Mouse (Mus musculus) forebrain, embryonic 12.5 days (tissue): ENCODE data around the gene Ube2v1. TPM values are rescaled to one million over a fixed set of nuclear protein-coding genes. Genes with fewer than 3 reads are reported as not detected.

Experiments used
- ATAC-seq: fragments of 200-750 bp; cut with Nextera tagmentation; 2 replicates; pipeline ENCODE4 v1.8.0; 2017; ENCODE audit warnings: moderate TSS enrichment; ENCODE audit not compliant: low FRiP score
- H3K27ac ChIP-seq: fragments of 300-500 bp; sonication (generic); 2 replicates; pipeline ENCODE4 v1.5.1; 2016; ENCODE audit warnings: mild to moderate bottlenecking
- H3K27me3 ChIP-seq: fragments of 300-500 bp; sonication (generic); 2 replicates; pipeline ENCODE4 v1.6.1; 2016; ENCODE audit warnings: mild to moderate bottlenecking
- H3K36me3 ChIP-seq: fragments of 300-500 bp; sonication (generic); replicated peaks from 2 replicates; pipeline ENCODE4 v1.6.1; 2016; ENCODE audit warnings: mild to moderate bottlenecking
- H3K4me1 ChIP-seq: fragments of 300-500 bp; sonication (generic); 2 replicates; pipeline ENCODE4 v1.6.1; 2016
- H3K4me2 ChIP-seq: fragments of 300-500 bp; sonication (generic); 2 replicates; pipeline ENCODE4 v1.6.1; 2016; ENCODE audit warnings: mild to moderate bottlenecking, moderate library complexity
- H3K4me3 ChIP-seq: fragments of 300-500 bp; sonication (generic); replicated peaks from 2 replicates; pipeline ENCODE4 v1.5.1; 2016; ENCODE audit warnings: mild to moderate bottlenecking
- H3K9ac ChIP-seq: fragments of 300-500 bp; sonication (generic); 2 replicates; pipeline ENCODE4 v1.6.1; 2016; ENCODE audit warnings: mild to moderate bottlenecking
- H3K9me3 ChIP-seq: fragments of 300-500 bp; sonication (generic); 2 replicates; pipeline ENCODE4 v1.6.1; 2016
- WGBS: fragments of 180-500 bp; shearing (Covaris S2); methylation state at CpG from one replicate; pipeline ENCODE4 v1.1.7; 2016; 5-methylcytosine and 5-hydroxymethylcytosine counted together
- polyA plus RNA-seq: library from polyadenylated mRNA; unstranded; fragments of >200 nt; fragmentation: Nextera tagmentation; extraction: Ambion mirVana; gene quantifications from 2 replicates; pipeline ENCODE4 v1.2.1, GENCODE M21; 2016

Ube2v1 gene
- polyA plus RNA-seq = 303 and 311 TPM in 2 replicates

- peak within 1 kb of the TSS; percentile 95 for H3K4me2 ChIP-seq
- WGBS = under 1% methylated on average over 84 of the region's 87 CpGs
- H3K36me3 ChIP-seq = peaks cover 15% of the 10 kb centered on the region
- H3K9me3 ChIP-seq = no peaks in the 10 kb centered on the region
- H3K9ac ChIP-seq = peak within 1 kb of the TSS; percentile 96
- peak within 1 kb of the TSS; percentile 97 for H3K4me3 ChIP-seq
- no peaks in the 10 kb centered on the region for H3K27me3 ChIP-seq
- H3K27ac ChIP-seq = peak within 1 kb of the TSS; percentile 87
- ATAC-seq = peak; percentile 85
- H3K4me1 ChIP-seq = peaks cover 51% of the 10 kb centered on the region
Observed at GRCm38 (mm10) chr2:167631591-167632448, at the start of gene Ube2v1. TSS of gene Ube2v1 (minus strand) at chr2:167632095.

- Histone ChIP-seq H3K9me3 (no peaks in the 10 kb centered on the region), H3K27ac (no peak overlapping the region), H3K9ac (no peak overlapping the region), H3K27me3 (peaks cover 8% of the 10 kb centered on the region), H3K4me1 (0 out of 2 replicates have a peak, but pooled peaks cover 5% of the 10 kb centered on the region), H3K4me2 (no peak overlapping the region), H3K4me3 (no peak overlapping the region), H3K36me3 (no peaks in the 10 kb centered on the region)
- no peak for ATAC-seq
- 60% methylated on average over 5 of the region's 5 CpGs for WGBS
Observed at GRCm38 (mm10) chr2:167680657-167681056, 48.8 kb upstream of the Ube2v1 start.

GRCm38 (mm10) chr2:167679902-167680430 lies 48.1 kb upstream of the Ube2v1 start:
- Histone ChIP-seq H3K4me2 (no peak overlapping the region), H3K9me3 (no peaks in the 10 kb centered on the region), H3K9ac (no peak overlapping the region), H3K27me3 (peaks cover 3% of the 10 kb centered on the region; the same call in 1 of the 2 replicates), H3K4me1 (0 out of 2 replicates have a peak, but pooled peaks cover 5% of the 10 kb centered on the region), H3K27ac (no peak overlapping the region), H3K4me3 (no peak overlapping the region), H3K36me3 (no peaks in the 10 kb centered on the region)
- ATAC-seq = peak; percentile 73
- 2% methylated on average over 13 of the region's 13 CpGs for WGBS

GRCm38 (mm10) chr2:167678600-167678999 lies 46.7 kb upstream of the Ube2v1 start:
- H3K9me3 ChIP-seq = no peaks in the 10 kb centered on the region
- no peaks in the 10 kb centered on the region for H3K36me3 ChIP-seq
- H3K27me3 ChIP-seq = peaks cover 3% of the 10 kb centered on the region; the same call in 1 of the 2 replicates
- WGBS = 49% methylated on average over 5 of the region's 5 CpGs
- H3K4me3 ChIP-seq = no peak overlapping the region
- no peak overlapping the region for H3K27ac ChIP-seq
- no peak for ATAC-seq
- H3K4me2 ChIP-seq = no peak overlapping the region
- no peak overlapping the region for H3K9ac ChIP-seq
- 0 out of 2 replicates have a peak, but pooled peaks cover 5% of the 10 kb centered on the region for H3K4me1 ChIP-seq

- H3K9me3 ChIP-seq = no peaks in the 10 kb centered on the region
- H3K4me3 ChIP-seq = no peak overlapping the region
- WGBS = 43% methylated on average over 14 of the region's 14 CpGs
- H3K4me1 ChIP-seq = peaks cover 9% of the 10 kb centered on the region
- H3K27ac ChIP-seq = no peak overlapping the region
- no peaks in the 10 kb centered on the region for H3K36me3 ChIP-seq
- H3K9ac ChIP-seq = no peak overlapping the region
- no peak overlapping the region for H3K4me2 ChIP-seq
- ATAC-seq = no peak
- peaks cover 3% of the 10 kb centered on the region; the same call in 1 of the 2 replicates for H3K27me3 ChIP-seq
Observed at GRCm38 (mm10) chr2:167675120-167675909, 43.4 kb upstream of the Ube2v1 start.

GRCm38 (mm10) chr2:167672212-167672685 lies 40.4 kb upstream of the Ube2v1 start:
- H3K4me1 ChIP-seq = peaks cover 4% of the 10 kb centered on the region
- 0 out of 2 replicates have a peak, but pooled peaks have one; percentile 30 for ATAC-seq
- H3K27me3 ChIP-seq = no peaks in the 10 kb centered on the region
- H3K27ac ChIP-seq = no peak overlapping the region
- no peak overlapping the region for H3K9ac ChIP-seq
- no peak overlapping the region for H3K4me3 ChIP-seq
- H3K4me2 ChIP-seq = no peak overlapping the region
- 35% methylated on average over 13 of the region's 13 CpGs for WGBS
- H3K9me3 ChIP-seq = no peaks in the 10 kb centered on the region
- H3K36me3 ChIP-seq = no peaks in the 10 kb centered on the region

GRCm38 (mm10) chr2:167671101-167671633 lies 39.3 kb upstream of the Ube2v1 start:
- H3K27me3 ChIP-seq = no peaks in the 10 kb centered on the region
- H3K36me3 ChIP-seq = no peaks in the 10 kb centered on the region
- 77% methylated on average over 5 of the region's 5 CpGs for WGBS
- no peak overlapping the region for H3K9ac ChIP-seq
- H3K27ac ChIP-seq = no peak overlapping the region
- no peaks in the 10 kb centered on the region for H3K9me3 ChIP-seq
- H3K4me2 ChIP-seq = no peak overlapping the region
- no peak for ATAC-seq
- no peak overlapping the region for H3K4me3 ChIP-seq
- H3K4me1 ChIP-seq = peaks cover 4% of the 10 kb centered on the region

GRCm38 (mm10) chr2:167669398-167669797 lies 37.5 kb upstream of the Ube2v1 start:
- no peak overlapping the region for H3K9ac ChIP-seq
- peaks cover 4% of the 10 kb centered on the region for H3K4me1 ChIP-seq
- H3K9me3 ChIP-seq = no peaks in the 10 kb centered on the region
- H3K4me2 ChIP-seq = no peak overlapping the region
- H3K36me3 ChIP-seq = no peaks in the 10 kb centered on the region
- H3K4me3 ChIP-seq = no peak overlapping the region
- no peak for ATAC-seq
- no peak overlapping the region for H3K27ac ChIP-seq
- H3K27me3 ChIP-seq = no peaks in the 10 kb centered on the region
- 74% methylated on average over 4 of the region's 4 CpGs for WGBS

- no peak overlapping the region for H3K27ac ChIP-seq
- H3K27me3 ChIP-seq = no peaks in the 10 kb centered on the region
- H3K4me2 ChIP-seq = no peak overlapping the region
- peaks cover 4% of the 10 kb centered on the region for H3K4me1 ChIP-seq
- H3K4me3 ChIP-seq = no peak overlapping the region
- no peaks in the 10 kb centered on the region for H3K36me3 ChIP-seq
- 84% methylated on average over 5 of the region's 5 CpGs for WGBS
- no peak overlapping the region for H3K9ac ChIP-seq
- H3K9me3 ChIP-seq = no peaks in the 10 kb centered on the region
- no peak for ATAC-seq
Observed at GRCm38 (mm10) chr2:167668426-167668825, 36.5 kb upstream of the Ube2v1 start.

- Histone ChIP-seq H3K4me3 (no peak overlapping the region), H3K36me3 (no peaks in the 10 kb centered on the region), H3K4me1 (peaks cover 5% of the 10 kb centered on the region), H3K9ac (no peak overlapping the region), H3K27me3 (peaks cover 15% of the 10 kb centered on the region), H3K4me2 (no peak overlapping the region), H3K27ac (no peak overlapping the region), H3K9me3 (no peaks in the 10 kb centered on the region)
- 85% methylated on average over 18 of the region's 18 CpGs for WGBS
- ATAC-seq = no peak
Observed at GRCm38 (mm10) chr2:167665972-167666713, 34.2 kb upstream of the Ube2v1 start.

- Histone ChIP-seq H3K9me3 (no peaks in the 10 kb centered on the region), H3K27me3 (peaks cover 15% of the 10 kb centered on the region), H3K36me3 (0 out of 2 replicates have a peak, but pooled peaks cover 4% of the 10 kb centered on the region), H3K4me2 (no peak overlapping the region), H3K9ac (no peak overlapping the region), H3K27ac (no peak overlapping the region), H3K4me1 (peaks cover 28% of the 10 kb centered on the region), H3K4me3 (no peak overlapping the region)
- ATAC-seq = no peak
- 58% methylated on average over 6 of the region's 6 CpGs for WGBS
Observed at GRCm38 (mm10) chr2:167662713-167663112, 30.8 kb upstream of the Ube2v1 start.
